Mouse (Mus musculus) thymus, adult 2 months (tissue): ENCODE data around the gene Emg1.

Experiments
- CTCF ChIP-seq: fragments of 200-500 bp; IDR thresholded peaks from 2 replicates; pipeline ENCODE4 v1.5.1; 2012; ENCODE audit warnings: mild to moderate bottlenecking, control low read depth, low read length, moderate library complexity, borderline replicate concordance; ENCODE audit not compliant: control insufficient read depth, poor library complexity, insufficient read depth; ENCODE audit errors: extremely low read depth
- POLR2A ChIP-seq: fragments of 200-500 bp; IDR thresholded peaks from 2 replicates; pipeline ENCODE4 v1.6.1; 2012; ENCODE audit warnings: mild to moderate bottlenecking, low read length, control low read depth, moderate library complexity; ENCODE audit not compliant: control insufficient read depth, poor library complexity, insufficient read depth; ENCODE audit errors: extremely low read depth

GRCm38 (mm10) chr6:124729850-124730705 lies 18.1 kb upstream of the Emg1 start:
- TF ChIP-seq CTCF = no peak
- no peak for TF ChIP-seq POLR2A
